Mouse (Mus musculus): ENCODE data around the gene Trip13. TPM values are rescaled to one million over a fixed set of nuclear protein-coding genes. Genes with fewer than 3 reads are reported as not detected.

Gene Trip13
- polyA plus RNA-seq, 1 experiment = 1.6 TPM

- TF ChIP-seq FLI1 (IDR thresholded peaks at IDR 0.05; ENCODE audit: low read length) (no peak), GATA1 (IDR thresholded peaks at IDR 0.05; ENCODE audit: borderline replicate concordance, low read length) (no peak)
- peaks cover 94% of the 10 kb centered on the region for H3K36me3 ChIP-seq (replicated peaks; ENCODE audit: low read length)
- peaks cover 12% of the 10 kb centered on the region for H3K4me1 ChIP-seq
- H3K4me3 ChIP-seq (replicated peaks) = no peak overlapping the region
- H3K9me3 ChIP-seq = no peaks in the 10 kb centered on the region
- no peaks in the 10 kb centered on the region for H3K27me3 ChIP-seq (replicated peaks)
Measured at GRCm38 (mm10) chr13:73953551-73954130, 16.1 kb upstream of the Trip13 start.

- Histone ChIP-seq H3K9me3 (no peaks in the 10 kb centered on the region), H3K4me3 (replicated peaks) (no peak overlapping the region), H3K36me3 (replicated peaks; ENCODE audit: low read length) (peaks cover 95% of the 10 kb centered on the region), H3K27me3 (replicated peaks) (no peaks in the 10 kb centered on the region), H3K4me1 (no peaks in the 10 kb centered on the region)
- TF ChIP-seq FLI1 (IDR thresholded peaks at IDR 0.05; ENCODE audit: low read length) = no peak
- TF ChIP-seq GATA1 (IDR thresholded peaks at IDR 0.05; ENCODE audit: borderline replicate concordance, low read length) = no peak
Measured at GRCm38 (mm10) chr13:73944606-73945005, 7.0 kb upstream of the Trip13 start.

DNA sequence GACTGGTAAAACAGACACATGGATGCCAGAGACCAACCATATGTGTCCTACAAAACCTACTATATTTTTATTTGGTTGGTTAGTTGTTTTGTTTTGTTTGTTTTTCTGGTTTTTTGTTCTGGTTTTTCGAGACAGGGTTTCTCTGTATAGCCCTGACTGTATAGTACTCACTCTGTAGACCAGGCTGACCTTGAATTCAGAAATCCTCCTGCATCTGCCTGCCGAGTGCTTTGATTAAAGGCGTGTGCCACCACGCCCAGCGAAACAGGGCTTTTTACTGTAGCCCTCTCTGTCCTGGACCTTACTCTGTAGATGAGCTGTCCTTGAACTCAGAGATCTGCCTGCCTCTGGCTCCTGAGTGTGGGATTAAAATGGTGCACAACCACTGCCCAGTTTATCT, 1.5 kb upstream of the Trip13 start:
- Histone ChIP-seq H3K4me3 (replicated peaks) (no peak overlapping the region), H3K27me3 (replicated peaks) (no peaks in the 10 kb centered on the region), H3K4me1 (peaks cover 23% of the 10 kb centered on the region), H3K36me3 (replicated peaks; ENCODE audit: low read length) (peaks cover 60% of the 10 kb centered on the region), H3K9me3 (no peaks in the 10 kb centered on the region)
- TF ChIP-seq GATA1 (IDR thresholded peaks at IDR 0.05; ENCODE audit: borderline replicate concordance, low read length) (no peak), FLI1 (IDR thresholded peaks at IDR 0.05; ENCODE audit: low read length) (no peak)

- Histone ChIP-seq H3K4me3 (replicated peaks) (peak overlapping the region; percentile 100), H3K9me3 (no peaks in the 10 kb centered on the region), H3K36me3 (replicated peaks; ENCODE audit: low read length) (peaks cover 54% of the 10 kb centered on the region), H3K4me1 (peaks cover 23% of the 10 kb centered on the region), H3K27me3 (replicated peaks) (no peaks in the 10 kb centered on the region)
- TF ChIP-seq FLI1 (IDR thresholded peaks at IDR 0.05; ENCODE audit: low read length) (no peak), GATA1 (IDR thresholded peaks at IDR 0.05; ENCODE audit: borderline replicate concordance, low read length) (no peak)
Measured at GRCm38 (mm10) chr13:73938177-73938560, 585 bp upstream of the Trip13 start.

DNA sequence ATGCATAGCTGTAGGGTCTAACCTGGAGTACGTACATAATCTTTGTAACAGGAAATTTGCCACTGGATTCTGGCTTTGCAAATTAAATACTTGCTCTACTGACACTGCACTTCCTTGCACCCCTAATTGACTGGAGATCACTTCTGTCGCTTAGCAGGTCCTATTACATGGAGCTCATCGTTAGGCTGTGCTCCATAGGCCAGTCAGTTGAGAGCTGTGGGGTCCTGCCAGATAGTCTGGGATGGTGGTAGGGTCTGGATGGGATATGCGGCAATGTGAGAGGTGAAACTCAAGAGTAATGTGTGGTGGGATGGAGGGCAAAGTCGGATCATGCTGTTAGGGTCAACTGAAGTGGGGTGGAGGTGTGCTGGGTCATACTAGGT, 655 bp downstream of the Trip13 start:
- H3K4me1 ChIP-seq = peaks cover 23% of the 10 kb centered on the region
- no peaks in the 10 kb centered on the region for H3K27me3 ChIP-seq (replicated peaks)
- H3K4me3 ChIP-seq (replicated peaks) = peak overlapping the region; percentile 100

GRCm38 (mm10) chr13:73932201-73932600, 5.4 kb downstream of the Trip13 start:
- H3K36me3 ChIP-seq (replicated peaks; ENCODE audit: low read length) = peaks cover 76% of the 10 kb centered on the region
- no peaks in the 10 kb centered on the region for H3K9me3 ChIP-seq
- H3K27me3 ChIP-seq (replicated peaks) = no peaks in the 10 kb centered on the region
- no peak for TF ChIP-seq FLI1 (IDR thresholded peaks at IDR 0.05; ENCODE audit: low read length)
- TF ChIP-seq GATA1 (IDR thresholded peaks at IDR 0.05; ENCODE audit: borderline replicate concordance, low read length) = no peak
- H3K4me1 ChIP-seq = peaks cover 11% of the 10 kb centered on the region
- no peak overlapping the region for H3K4me3 ChIP-seq (replicated peaks)

More for the DNA sequence above, 655 bp downstream of the Trip13 start:
- Histone ChIP-seq H3K9me3 (no peaks in the 10 kb centered on the region), H3K36me3 (replicated peaks; ENCODE audit: low read length) (peaks cover 53% of the 10 kb centered on the region)
- TF ChIP-seq FLI1 (IDR thresholded peaks at IDR 0.05; ENCODE audit: low read length) (no peak), GATA1 (IDR thresholded peaks at IDR 0.05; ENCODE audit: borderline replicate concordance, low read length) (no peak)

GRCm38 (mm10) chr13:73913066-73913465, 24.5 kb downstream of the Trip13 start:
- Histone ChIP-seq H3K27me3 (replicated peaks) (no peaks in the 10 kb centered on the region), H3K4me3 (replicated peaks) (no peak overlapping the region), H3K9me3 (no peaks in the 10 kb centered on the region), H3K36me3 (replicated peaks; ENCODE audit: low read length) (peaks cover 77% of the 10 kb centered on the region), H3K4me1 (peaks cover 6% of the 10 kb centered on the region; the same call in 1 of the 2 replicates)
- TF ChIP-seq FLI1 (IDR thresholded peaks at IDR 0.05; ENCODE audit: low read length) = no peak
- TF ChIP-seq GATA1 (IDR thresholded peaks at IDR 0.05; ENCODE audit: borderline replicate concordance, low read length) = no peak

- Histone ChIP-seq H3K9me3 (no peaks in the 10 kb centered on the region), H3K4me1 (peaks cover 3% of the 10 kb centered on the region), H3K36me3 (replicated peaks; ENCODE audit: low read length) (peaks cover 42% of the 10 kb centered on the region), H3K27me3 (replicated peaks) (no peaks in the 10 kb centered on the region), H3K4me3 (replicated peaks) (no peak overlapping the region)
- no peak for TF ChIP-seq GATA1 (IDR thresholded peaks at IDR 0.05; ENCODE audit: borderline replicate concordance, low read length)
- TF ChIP-seq FLI1 (IDR thresholded peaks at IDR 0.05; ENCODE audit: low read length) = no peak
Measured at GRCm38 (mm10) chr13:73907683-73908412, 29.7 kb downstream of the Trip13 start.

- Histone ChIP-seq H3K27me3 (replicated peaks) (no peaks in the 10 kb centered on the region), H3K36me3 (replicated peaks; ENCODE audit: low read length) (peaks cover 35% of the 10 kb centered on the region), H3K9me3 (no peaks in the 10 kb centered on the region), H3K4me3 (replicated peaks) (no peak overlapping the region), H3K4me1 (peaks cover 3% of the 10 kb centered on the region)
- TF ChIP-seq FLI1 (IDR thresholded peaks at IDR 0.05; ENCODE audit: low read length) (no peak), GATA1 (IDR thresholded peaks at IDR 0.05; ENCODE audit: borderline replicate concordance, low read length) (no peak)
Measured at GRCm38 (mm10) chr13:73907136-73907535, 30.4 kb downstream of the Trip13 start.

- no peak for TF ChIP-seq FLI1 (IDR thresholded peaks at IDR 0.05; ENCODE audit: low read length)
- no peak for TF ChIP-seq GATA1 (IDR thresholded peaks at IDR 0.05; ENCODE audit: borderline replicate concordance, low read length)
- H3K36me3 ChIP-seq (replicated peaks; ENCODE audit: low read length) = no peaks in the 10 kb centered on the region
- peaks cover 11% of the 10 kb centered on the region for H3K27me3 ChIP-seq (replicated peaks)
- H3K9me3 ChIP-seq = peaks cover 8% of the 10 kb centered on the region
- H3K4me1 ChIP-seq = no peaks in the 10 kb centered on the region
- no peak overlapping the region for H3K4me3 ChIP-seq (replicated peaks)
Measured at GRCm38 (mm10) chr13:73897561-73897960, 40.0 kb downstream of the Trip13 start.

Data from megakaryocyte, embryonic 14.5 days (primary cell).